Mouse (Mus musculus) lung, adult 2 months (tissue): ENCODE results near the gene Ppm1e.
"Not testable (repeated sequence)": the region's sequence is repeated elsewhere in the genome, so short reads cannot be mapped to it uniquely, and the experiment has no call there.

Experiments used
- CTCF ChIP-seq: fragments of 200-500 bp; IDR thresholded peaks from 2 replicates; pipeline ENCODE4 v1.5.1; 2011; ENCODE audit warnings: mild to moderate bottlenecking, low read length, control low read depth; ENCODE audit not compliant: insufficient read depth
- POLR2A ChIP-seq: fragments of 200-500 bp; IDR thresholded peaks from 2 replicates; pipeline ENCODE4 v1.6.1; 2011; ENCODE audit warnings: low read depth, mild to moderate bottlenecking, control low read depth, low read length, borderline replicate concordance; ENCODE audit errors: extremely low read depth

GRCm38 (mm10) chr11:87261705-87262104 is 97.1 kb downstream of the Ppm1e start:
- TF ChIP-seq CTCF, POLR2A: not testable (repeated sequence)
